Mouse (Mus musculus) neutrophil, adult 65 days (primary cell): ENCODE results near the gene V1ra8. TPM values are rescaled to one million over a fixed set of nuclear protein-coding genes. Genes with fewer than 3 reads are reported as not detected.

Experiments
- total RNA-seq: library from RNA; stranded (reverse); gene quantifications from 2 replicates; pipeline ENCODE4 v1.2.4, GENCODE M21; 2023

Gene V1ra8
- not detected in 2 replicates for total RNA-seq

DNA sequence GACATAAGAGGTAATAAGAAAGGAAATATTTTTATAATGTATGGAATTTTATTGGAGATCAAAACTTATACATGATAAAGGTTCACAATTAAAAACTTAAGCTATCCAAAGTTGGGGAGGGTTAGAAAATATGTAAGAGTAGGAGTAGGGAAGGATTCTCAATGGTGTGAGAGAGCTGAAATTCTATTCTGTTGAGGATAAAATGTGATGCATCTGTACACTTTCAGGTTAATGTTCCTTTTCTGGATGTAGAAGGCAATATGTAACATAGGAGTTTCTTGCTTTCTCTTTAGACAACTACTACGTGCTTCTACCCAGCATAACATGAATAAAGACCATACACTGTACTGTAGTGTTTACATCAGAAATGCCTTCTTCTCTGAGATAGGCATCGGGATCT, at the start of gene V1ra8:
V1ra8 (plus strand) TSS at position 301 of the 400 bp plus-strand sequence.

DNA sequence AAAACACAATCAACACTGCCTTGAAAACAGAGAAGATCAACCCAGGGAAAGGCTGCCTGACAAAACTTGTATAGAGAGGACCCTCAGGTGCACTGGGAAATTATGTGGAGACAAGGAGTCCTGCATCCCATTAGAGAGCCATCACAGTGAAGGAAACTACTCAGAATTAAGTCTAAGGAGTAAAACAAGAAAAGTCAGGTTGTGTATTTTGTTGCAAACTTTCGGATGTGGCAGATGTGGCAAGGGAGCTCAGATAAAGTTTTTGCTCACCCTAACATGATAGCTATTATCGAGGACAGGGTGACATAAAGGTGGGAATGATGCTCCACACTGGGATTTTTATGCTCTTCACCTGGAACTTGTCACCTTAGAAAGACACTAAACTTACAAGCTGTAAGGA, 28.1 kb upstream of the V1ra8 start, which contains the start of gene Vmn1r52:
Vmn1r52 (plus strand) TSS at position 301 of the 400 bp plus-strand sequence.

GRCm38 (mm10) chr6:90224338-90224737, 21.7 kb downstream of the V1ra8 start, which contains the start of gene Vmn1r53:
TSS of gene Vmn1r53 (minus strand) at chr6:90224438.

GRCm38 (mm10) chr6:90246000-90246399, 43.4 kb downstream of the V1ra8 start, which contains the start of gene Vmn1r54:
TSS of gene Vmn1r54 (plus strand) at chr6:90246300.

Other genes with a start within 250 kb of the V1ra8 start
- gene Vmn1r46, start 233.5 kb upstream of the V1ra8 start, total RNA-seq: not detected in 2 replicates
- gene Vmn1r47, start 186.6 kb upstream of the V1ra8 start, total RNA-seq: not detected in 2 replicates
- not detected in 2 replicates for gene Vmn1r48, start 166.0 kb upstream of the V1ra8 start, total RNA-seq
- not detected in 2 replicates for gene Vmn1r49, start 124.3 kb upstream of the V1ra8 start, total RNA-seq
- not detected in 2 replicates for gene Vmn1r50, start 101.4 kb upstream of the V1ra8 start, total RNA-seq
- not detected in 2 replicates for gene Vmn1r51, start 80.2 kb upstream of the V1ra8 start, total RNA-seq
- not detected in 2 replicates for gene Vmn1r52, start 28.0 kb upstream of the V1ra8 start, total RNA-seq
- gene Vmn1r53, start 21.6 kb downstream of the V1ra8 start, total RNA-seq: not detected in 2 replicates
- gene Vmn1r54, start 43.5 kb downstream of the V1ra8 start, total RNA-seq: not detected in 2 replicates
- not detected in 2 replicates for gene BC048671, start 98.4 kb downstream of the V1ra8 start, total RNA-seq
- gene Chst13, start 122.4 kb downstream of the V1ra8 start, total RNA-seq: 29.0 and 35.1 TPM in 2 replicates
- not detected in 2 replicates for gene Uroc1, start 130.5 kb downstream of the V1ra8 start, total RNA-seq
- 49.1 and 64.8 TPM in 2 replicates for gene Zxdc, start 166.7 kb downstream of the V1ra8 start, total RNA-seq
- not detected in 2 replicates for gene Cfap100, start 226.0 kb downstream of the V1ra8 start, total RNA-seq